Mouse (Mus musculus): ENCODE measurements around the gene Lin28b. TPM values are rescaled to one million over a fixed set of nuclear protein-coding genes. Genes with fewer than 3 reads are reported as not detected.
"Not testable (repeated sequence)": the region's sequence is repeated elsewhere in the genome, so short reads cannot be mapped to it uniquely, and the experiment has no call there.

Gene Lin28b
- total and polyA plus RNA-seq, 2 experiments from 2014 or later: 2.2 to 9.0 TPM

DNA sequence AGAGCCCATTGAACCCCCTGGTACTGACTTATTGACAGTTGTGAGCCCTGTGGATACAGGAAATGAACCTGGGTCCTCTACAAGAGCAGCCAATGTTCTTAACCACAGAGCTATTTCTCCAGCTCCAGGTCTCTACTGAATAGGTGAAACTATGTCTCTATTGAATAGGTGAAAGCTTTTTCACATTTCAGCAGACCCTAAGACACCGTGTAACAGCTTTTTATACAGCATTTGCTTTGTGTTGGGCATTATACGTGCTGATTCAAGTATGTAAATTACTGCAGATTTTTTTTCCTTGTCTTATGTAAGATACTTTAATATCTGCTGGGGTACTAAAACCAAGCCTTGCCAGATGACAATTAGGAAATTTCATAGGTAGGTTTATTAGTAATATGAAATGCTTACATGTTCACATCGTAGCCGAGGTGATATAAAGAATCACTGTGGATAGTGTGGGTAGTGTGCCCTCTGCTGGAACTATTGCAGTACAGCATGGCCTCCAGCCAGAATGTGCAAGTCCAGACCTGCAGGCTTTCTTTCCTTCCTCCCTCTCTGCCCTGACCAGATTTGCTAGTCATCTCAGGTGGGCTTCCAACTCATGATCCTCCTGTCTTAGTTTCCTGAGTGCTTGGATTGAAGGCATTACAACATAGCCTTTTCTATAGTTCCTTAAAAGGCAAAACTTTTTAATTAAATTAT is 113.1 kb downstream of the Lin28b start:
- no peak overlapping the region for H3K27ac ChIP-seq (ENCODE audit: low read depth, low read length)
- no peaks in the 10 kb centered on the region for H3K27me3 ChIP-seq (ENCODE audit: insufficient read depth, low read length)
- ATAC-seq (peak; percentile 86), DNase-seq (peak; percentile 91)
- no peak overlapping the region for H3K4me3 ChIP-seq (ENCODE audit: low read depth, low read length)
- no peaks in the 10 kb centered on the region for H3K4me1 ChIP-seq (ENCODE audit: insufficient read depth)
- no peaks in the 10 kb centered on the region for H3K9me3 ChIP-seq (ENCODE audit: low read length)
- H3K4me2 ChIP-seq (ENCODE audit: low read depth): 0 out of 2 replicates have a peak overlapping the region, but pooled peaks have one; percentile 24
- TF ChIP-seq CTCF (IDR thresholded peaks at IDR 0.05; ENCODE audit: low read depth): peak; percentile 95
- no peaks in the 10 kb centered on the region for H3K36me3 ChIP-seq (ENCODE audit: insufficient read depth)
- no peak overlapping the region for H3K9ac ChIP-seq
- WGBS: 25% methylated on average over 4 of the region's 4 CpGs

- H3K9ac ChIP-seq: no peak overlapping the region
- WGBS: 83% methylated on average over 2 of the region's 2 CpGs
- no peaks in the 10 kb centered on the region for H3K27me3 ChIP-seq (ENCODE audit: insufficient read depth, low read length)
- ATAC-seq (no peak), DNase-seq (no peak)
- H3K27ac ChIP-seq (ENCODE audit: low read depth, low read length): no peak overlapping the region
- no peaks in the 10 kb centered on the region for H3K4me1 ChIP-seq (ENCODE audit: insufficient read depth)
- no peaks in the 10 kb centered on the region for H3K36me3 ChIP-seq (ENCODE audit: insufficient read depth)
- H3K4me2 ChIP-seq (ENCODE audit: low read depth): no peak overlapping the region
- H3K9me3 ChIP-seq (ENCODE audit: low read length): no peaks in the 10 kb centered on the region
- no peak for TF ChIP-seq CTCF (IDR thresholded peaks at IDR 0.05; ENCODE audit: low read depth)
- no peak overlapping the region for H3K4me3 ChIP-seq (ENCODE audit: low read depth, low read length)
These were observed 115.7 kb downstream of the Lin28b start for GRCm38 (mm10) chr10:45370545-45370944.

GRCm38 (mm10) chr10:45369639-45370038 is 116.6 kb downstream of the Lin28b start:
- WGBS: 87% methylated on average over 3 of the region's 3 CpGs
- H3K27ac ChIP-seq (ENCODE audit: low read depth, low read length): no peak overlapping the region
- TF ChIP-seq CTCF (IDR thresholded peaks at IDR 0.05; ENCODE audit: low read depth): no peak

GRCm38 (mm10) chr10:45366987-45367705 is 119.0 kb downstream of the Lin28b start:
- H3K27ac ChIP-seq (ENCODE audit: low read depth, low read length): no peak overlapping the region
- no peaks in the 10 kb centered on the region for H3K9me3 ChIP-seq (ENCODE audit: low read length)
- no peak overlapping the region for H3K4me3 ChIP-seq (ENCODE audit: low read depth, low read length)
- no peak overlapping the region for H3K9ac ChIP-seq
- H3K4me2 ChIP-seq (ENCODE audit: low read depth): no peak overlapping the region
- DNase-seq (no peak), ATAC-seq (no peak)
- TF ChIP-seq CTCF (IDR thresholded peaks at IDR 0.05; ENCODE audit: low read depth): 0 out of 2 replicates have a peak, but pooled peaks have one; percentile 23
- no peaks in the 10 kb centered on the region for H3K36me3 ChIP-seq (ENCODE audit: insufficient read depth)
- H3K4me1 ChIP-seq (ENCODE audit: insufficient read depth): no peaks in the 10 kb centered on the region
- no peaks in the 10 kb centered on the region for H3K27me3 ChIP-seq (ENCODE audit: insufficient read depth, low read length)
- 90% methylated on average over 17 of the region's 17 CpGs for WGBS

More at GRCm38 (mm10) chr10:45369639-45370038, 116.6 kb downstream of the Lin28b start:
- Histone ChIP-seq H3K4me3 (ENCODE audit: low read depth, low read length) (no peak overlapping the region), H3K27me3 (ENCODE audit: insufficient read depth, low read length) (no peaks in the 10 kb centered on the region), H3K9me3 (ENCODE audit: low read length) (no peaks in the 10 kb centered on the region), H3K9ac (no peak overlapping the region), H3K4me1 (ENCODE audit: insufficient read depth) (no peaks in the 10 kb centered on the region), H3K36me3 (ENCODE audit: insufficient read depth) (no peaks in the 10 kb centered on the region), H3K4me2 (ENCODE audit: low read depth) (no peak overlapping the region)
- no peak for DNase-seq
- ATAC-seq: no peak

DNA sequence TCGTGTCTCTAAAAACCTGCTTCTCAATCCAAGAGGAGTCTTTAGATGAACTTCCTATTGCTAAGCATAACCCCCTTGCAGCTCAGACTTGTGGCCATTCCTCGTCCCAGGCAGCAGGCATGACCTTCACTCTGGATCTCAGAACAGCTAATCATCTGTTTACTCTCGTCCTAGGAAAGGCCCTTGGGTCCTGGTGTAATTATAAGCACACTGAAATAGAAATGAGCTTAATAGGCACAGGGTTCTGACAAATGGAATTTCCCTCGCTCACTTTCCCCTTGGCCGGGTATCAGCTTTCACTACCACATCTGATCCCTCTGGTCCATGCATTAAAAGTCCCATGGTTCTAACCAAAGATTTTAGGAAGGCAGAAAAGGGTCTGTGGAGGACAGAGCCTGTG is 122.8 kb downstream of the Lin28b start:
- Histone ChIP-seq H3K4me3 (ENCODE audit: low read depth, low read length) (no peak overlapping the region), H3K4me1 (ENCODE audit: insufficient read depth) (no peaks in the 10 kb centered on the region), H3K36me3 (ENCODE audit: insufficient read depth) (no peaks in the 10 kb centered on the region), H3K27me3 (ENCODE audit: insufficient read depth, low read length) (no peaks in the 10 kb centered on the region), H3K4me2 (ENCODE audit: low read depth) (no peak overlapping the region), H3K27ac (ENCODE audit: low read depth, low read length) (no peak overlapping the region), H3K9ac (no peak overlapping the region), H3K9me3 (ENCODE audit: low read length) (no peaks in the 10 kb centered on the region)
- no peak for ATAC-seq
- no peak for TF ChIP-seq CTCF (IDR thresholded peaks at IDR 0.05; ENCODE audit: low read depth)
- 37% methylated on average over 5 of the region's 5 CpGs for WGBS
- no peak for DNase-seq

DNA sequence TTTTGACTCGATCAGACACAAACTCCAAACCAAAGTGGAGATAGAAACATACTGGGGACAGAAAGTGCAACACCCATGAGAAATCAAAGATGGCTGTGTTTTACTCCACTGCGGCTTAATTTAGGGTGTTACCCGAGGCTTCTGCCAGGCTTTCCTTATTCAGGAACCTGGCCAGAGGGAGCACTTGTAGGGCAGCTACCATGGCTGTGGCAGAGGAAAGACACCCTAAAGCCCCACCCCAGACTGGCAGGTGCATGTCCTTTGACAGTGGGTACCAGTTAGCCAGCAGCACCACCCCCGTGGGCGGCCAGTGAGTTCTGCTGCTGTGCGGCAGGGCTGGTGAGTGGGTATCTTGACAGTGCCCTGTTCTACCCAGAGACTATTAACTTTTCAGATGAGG is 130.1 kb downstream of the Lin28b start:
- Histone ChIP-seq H3K27me3 (ENCODE audit: insufficient read depth, low read length) (no peaks in the 10 kb centered on the region), H3K4me3 (ENCODE audit: low read depth, low read length) (no peak overlapping the region), H3K9me3 (ENCODE audit: low read length) (no peaks in the 10 kb centered on the region), H3K9ac (no peak overlapping the region), H3K27ac (ENCODE audit: low read depth, low read length) (no peak overlapping the region), H3K4me2 (ENCODE audit: low read depth) (no peak overlapping the region), H3K4me1 (ENCODE audit: insufficient read depth) (no peaks in the 10 kb centered on the region), H3K36me3 (ENCODE audit: insufficient read depth) (no peaks in the 10 kb centered on the region)
- no peak for DNase-seq
- 93% methylated on average over 6 of the region's 6 CpGs for WGBS
- no peak for ATAC-seq
- no peak for TF ChIP-seq CTCF (IDR thresholded peaks at IDR 0.05; ENCODE audit: low read depth)

GRCm38 (mm10) chr10:45348143-45348542 is 138.1 kb downstream of the Lin28b start:
- H3K9ac ChIP-seq; H3K9me3 ChIP-seq (ENCODE audit: low read length); H3K36me3 ChIP-seq (ENCODE audit: insufficient read depth); H3K4me1 ChIP-seq (ENCODE audit: insufficient read depth); H3K4me3 ChIP-seq (ENCODE audit: low read depth, low read length); H3K27ac ChIP-seq (ENCODE audit: low read depth, low read length); H3K27me3 ChIP-seq (ENCODE audit: insufficient read depth, low read length); H3K4me2 ChIP-seq (ENCODE audit: low read depth); DNase-seq; ATAC-seq: not testable (repeated sequence)
- TF ChIP-seq CTCF (IDR thresholded peaks at IDR 0.05; ENCODE audit: low read depth): 0 out of 2 replicates have a peak, but pooled peaks have one; percentile 5
- WGBS: 93% methylated on average over 3 of the region's 3 CpGs
